Mouse (Mus musculus): ENCODE measurements around the gene Plekhh2. TPM values are rescaled to one million over a fixed set of nuclear protein-coding genes. Genes with fewer than 3 reads are reported as not detected.

Gene Plekhh2
- polyA plus RNA-seq, 1 experiment from 2014 or later = 1.2 TPM

GRCm38 (mm10) chr17:84576621-84577293 lies 65.1 kb downstream of the Plekhh2 start:
- Histone ChIP-seq H3K4me3 (ENCODE audit: low read length) (no peak overlapping the region), H3K9ac (ENCODE audit: low read depth, low read length) (no peak overlapping the region), H3K9me3 (ENCODE audit: control insufficient read depth, low read length) (no peaks in the 10 kb centered on the region), H3K36me3 (ENCODE audit: control insufficient read depth, insufficient read depth, low read length) (no peaks in the 10 kb centered on the region; the same call in 1 of the 2 replicates), H3K4me2 (ENCODE audit: low read length) (no peak overlapping the region), H3K4me1 (ENCODE audit: control insufficient read depth, insufficient read depth, low read depth, low read length) (no peaks in the 10 kb centered on the region), H3K27me3 (replicated peaks; ENCODE audit: control insufficient read depth, insufficient read depth, low read length) (no peaks in the 10 kb centered on the region), H3K27ac (ENCODE audit: low read depth, low read length) (no peak overlapping the region)
- WGBS = 83% methylated on average over 16 of the region's 16 CpGs
- ATAC-seq = no peak

GRCm38 (mm10) chr17:84579249-84579648 lies 67.6 kb downstream of the Plekhh2 start:
- H3K36me3 ChIP-seq (ENCODE audit: control insufficient read depth, insufficient read depth, low read length) = no peaks in the 10 kb centered on the region; the same call in 1 of the 2 replicates
- no peak overlapping the region for H3K9ac ChIP-seq (ENCODE audit: low read depth, low read length)
- no peak for ATAC-seq
- no peaks in the 10 kb centered on the region for H3K27me3 ChIP-seq (replicated peaks; ENCODE audit: control insufficient read depth, insufficient read depth, low read length)
- no peak overlapping the region for H3K27ac ChIP-seq (ENCODE audit: low read depth, low read length)
- no peak overlapping the region for H3K4me2 ChIP-seq (ENCODE audit: low read length)
- H3K4me3 ChIP-seq (ENCODE audit: low read length) = no peak overlapping the region
- WGBS = 83% methylated on average over 8 of the region's 8 CpGs
- H3K9me3 ChIP-seq (ENCODE audit: control insufficient read depth, low read length) = no peaks in the 10 kb centered on the region
- no peaks in the 10 kb centered on the region for H3K4me1 ChIP-seq (ENCODE audit: control insufficient read depth, insufficient read depth, low read depth, low read length)

- Histone ChIP-seq H3K4me3 (ENCODE audit: low read length) (no peak overlapping the region), H3K27ac (ENCODE audit: low read depth, low read length) (no peak overlapping the region), H3K9me3 (ENCODE audit: control insufficient read depth, low read length) (no peaks in the 10 kb centered on the region), H3K36me3 (ENCODE audit: control insufficient read depth, insufficient read depth, low read length) (no peaks in the 10 kb centered on the region; the same call in 1 of the 2 replicates), H3K27me3 (replicated peaks; ENCODE audit: control insufficient read depth, insufficient read depth, low read length) (no peaks in the 10 kb centered on the region), H3K4me1 (ENCODE audit: control insufficient read depth, insufficient read depth, low read depth, low read length) (no peaks in the 10 kb centered on the region), H3K4me2 (ENCODE audit: low read length) (no peak overlapping the region), H3K9ac (ENCODE audit: low read depth, low read length) (no peak overlapping the region)
- no peak for ATAC-seq
- WGBS = 87% methylated on average over 10 of the region's 10 CpGs
Measured at GRCm38 (mm10) chr17:84579817-84580216, 68.1 kb downstream of the Plekhh2 start.

GRCm38 (mm10) chr17:84580821-84581220 lies 69.1 kb downstream of the Plekhh2 start:
- Histone ChIP-seq H3K9ac (ENCODE audit: low read depth, low read length) (no peak overlapping the region), H3K36me3 (ENCODE audit: control insufficient read depth, insufficient read depth, low read length) (no peaks in the 10 kb centered on the region; the same call in 1 of the 2 replicates), H3K4me2 (ENCODE audit: low read length) (no peak overlapping the region), H3K4me3 (ENCODE audit: low read length) (no peak overlapping the region), H3K9me3 (ENCODE audit: control insufficient read depth, low read length) (no peaks in the 10 kb centered on the region), H3K27ac (ENCODE audit: low read depth, low read length) (no peak overlapping the region), H3K4me1 (ENCODE audit: control insufficient read depth, insufficient read depth, low read depth, low read length) (no peaks in the 10 kb centered on the region), H3K27me3 (replicated peaks; ENCODE audit: control insufficient read depth, insufficient read depth, low read length) (no peaks in the 10 kb centered on the region)
- ATAC-seq = no peak
- 60% methylated on average over 8 of the region's 8 CpGs for WGBS

- no peaks in the 10 kb centered on the region for H3K4me1 ChIP-seq (ENCODE audit: control insufficient read depth, insufficient read depth, low read depth, low read length)
Measured at GRCm38 (mm10) chr17:84581740-84582414, 70.2 kb downstream of the Plekhh2 start.

GRCm38 (mm10) chr17:84584107-84584506 lies 72.4 kb downstream of the Plekhh2 start:
- no peak overlapping the region for H3K4me3 ChIP-seq (ENCODE audit: low read length)
- no peak overlapping the region for H3K9ac ChIP-seq (ENCODE audit: low read depth, low read length)
- no peaks in the 10 kb centered on the region for H3K27me3 ChIP-seq (replicated peaks; ENCODE audit: control insufficient read depth, insufficient read depth, low read length)
- H3K36me3 ChIP-seq (ENCODE audit: control insufficient read depth, insufficient read depth, low read length) = no peaks in the 10 kb centered on the region; the same call in 1 of the 2 replicates
- no peak overlapping the region for H3K27ac ChIP-seq (ENCODE audit: low read depth, low read length)
- 62% methylated on average over 9 of the region's 9 CpGs for WGBS
- H3K9me3 ChIP-seq (ENCODE audit: control insufficient read depth, low read length) = no peaks in the 10 kb centered on the region
- no peaks in the 10 kb centered on the region for H3K4me1 ChIP-seq (ENCODE audit: control insufficient read depth, insufficient read depth, low read depth, low read length)
- ATAC-seq = no peak
- no peak overlapping the region for H3K4me2 ChIP-seq (ENCODE audit: low read length)

More at GRCm38 (mm10) chr17:84581740-84582414, 70.2 kb downstream of the Plekhh2 start:
- H3K9me3 ChIP-seq (ENCODE audit: control insufficient read depth, low read length) = no peaks in the 10 kb centered on the region
- ATAC-seq = no peak
- no peak overlapping the region for H3K4me2 ChIP-seq (ENCODE audit: low read length)
- H3K27me3 ChIP-seq (replicated peaks; ENCODE audit: control insufficient read depth, insufficient read depth, low read length) = no peaks in the 10 kb centered on the region
- no peak overlapping the region for H3K4me3 ChIP-seq (ENCODE audit: low read length)
- no peaks in the 10 kb centered on the region; the same call in 1 of the 2 replicates for H3K36me3 ChIP-seq (ENCODE audit: control insufficient read depth, insufficient read depth, low read length)
- WGBS = 71% methylated on average over 8 of the region's 8 CpGs
- H3K9ac ChIP-seq (ENCODE audit: low read depth, low read length) = no peak overlapping the region
- H3K27ac ChIP-seq (ENCODE audit: low read depth, low read length) = no peak overlapping the region

- Histone ChIP-seq H3K27me3 (replicated peaks; ENCODE audit: control insufficient read depth, insufficient read depth, low read length) (no peaks in the 10 kb centered on the region), H3K27ac (ENCODE audit: low read depth, low read length) (no peak overlapping the region), H3K9ac (ENCODE audit: low read depth, low read length) (no peak overlapping the region), H3K4me2 (ENCODE audit: low read length) (no peak overlapping the region), H3K4me3 (ENCODE audit: low read length) (no peak overlapping the region), H3K4me1 (ENCODE audit: control insufficient read depth, insufficient read depth, low read depth, low read length) (no peaks in the 10 kb centered on the region), H3K9me3 (ENCODE audit: control insufficient read depth, low read length) (no peaks in the 10 kb centered on the region), H3K36me3 (ENCODE audit: control insufficient read depth, insufficient read depth, low read length) (no peaks in the 10 kb centered on the region; the same call in 1 of the 2 replicates)
- ATAC-seq = no peak
- WGBS = 84% methylated on average over 8 of the region's 8 CpGs
Measured at GRCm38 (mm10) chr17:84585104-84585503, 73.4 kb downstream of the Plekhh2 start.

- Histone ChIP-seq H3K9me3 (ENCODE audit: control insufficient read depth, low read length) (no peaks in the 10 kb centered on the region), H3K9ac (ENCODE audit: low read depth, low read length) (no peak overlapping the region), H3K4me2 (ENCODE audit: low read length) (no peak overlapping the region), H3K36me3 (ENCODE audit: control insufficient read depth, insufficient read depth, low read length) (no peaks in the 10 kb centered on the region), H3K27ac (ENCODE audit: low read depth, low read length) (no peak overlapping the region), H3K4me3 (ENCODE audit: low read length) (no peak overlapping the region), H3K27me3 (replicated peaks; ENCODE audit: control insufficient read depth, insufficient read depth, low read length) (no peaks in the 10 kb centered on the region), H3K4me1 (ENCODE audit: control insufficient read depth, insufficient read depth, low read depth, low read length) (no peaks in the 10 kb centered on the region)
- 95% methylated on average over 7 of the region's 7 CpGs for WGBS
- ATAC-seq = no peak
Measured at GRCm38 (mm10) chr17:84590065-84590464, 78.4 kb downstream of the Plekhh2 start.

GRCm38 (mm10) chr17:84591431-84592150 lies 79.9 kb downstream of the Plekhh2 start:
- no peaks in the 10 kb centered on the region for H3K9me3 ChIP-seq (ENCODE audit: control insufficient read depth, low read length)
- H3K27me3 ChIP-seq (replicated peaks; ENCODE audit: control insufficient read depth, insufficient read depth, low read length) = no peaks in the 10 kb centered on the region
- H3K36me3 ChIP-seq (ENCODE audit: control insufficient read depth, insufficient read depth, low read length) = no peaks in the 10 kb centered on the region
- H3K27ac ChIP-seq (ENCODE audit: low read depth, low read length) = no peak overlapping the region
- H3K4me2 ChIP-seq (ENCODE audit: low read length) = no peak overlapping the region
- WGBS = 67% methylated on average over 16 of the region's 16 CpGs
- H3K9ac ChIP-seq (ENCODE audit: low read depth, low read length) = no peak overlapping the region
- H3K4me3 ChIP-seq (ENCODE audit: low read length) = no peak overlapping the region
- peaks cover 3% of the 10 kb centered on the region for H3K4me1 ChIP-seq (ENCODE audit: control insufficient read depth, insufficient read depth, low read depth, low read length)
- ATAC-seq = peak; percentile 58; the same call in 1 of the 2 replicates

Measured in hindbrain, embryonic 16.5 days (tissue).